Mouse (Mus musculus) embryonic fibroblast, embryonic 13.5 days (primary cell): ENCODE data around the gene Rnf115.
A peak's percentile ranks its signal among the peaks of the same experiment; 100 is the strongest.

ENCODE experiments used
- CTCF ChIP-seq: IDR thresholded peaks from 2 replicates; pipeline ENCODE4 v1.5.1; 2011; ENCODE audit warnings: mild to moderate bottlenecking, control low read depth, low read length, moderate library complexity, borderline replicate concordance; ENCODE audit not compliant: insufficient read depth
- POLR2A ChIP-seq: IDR thresholded peaks from 2 replicates; pipeline ENCODE4 v1.6.1; 2011; ENCODE audit warnings: low read depth, mild to moderate bottlenecking, control low read depth, low read length, moderate library complexity

DNA sequence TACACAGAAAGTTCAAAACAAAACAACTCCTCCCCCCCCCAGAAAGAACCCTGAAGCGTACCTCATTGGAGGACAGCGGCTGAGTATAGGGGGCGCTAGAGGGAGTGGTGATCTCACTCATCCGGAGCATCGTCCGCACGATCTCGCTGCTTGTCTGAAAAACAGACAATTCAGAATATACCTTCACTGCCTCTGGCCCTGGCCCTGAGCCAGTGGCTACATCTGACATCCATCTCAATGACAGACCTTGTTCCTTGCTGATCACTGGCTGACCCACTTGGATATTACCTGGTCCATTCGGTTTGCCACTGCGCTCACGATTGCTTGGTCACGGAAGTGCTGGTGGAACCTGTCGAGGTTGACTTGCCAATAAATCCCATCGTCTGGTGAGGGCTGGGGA is 8.3 kb upstream of the Rnf115 start:
- TF ChIP-seq POLR2A (no peak), CTCF (peak; percentile 39; the same call in 1 of the 2 replicates)
